Mouse (Mus musculus) frontal cortex, postnatal 25 days (tissue): ENCODE measurements at regions not wholly inside any gene's neighbourhood (a gene's known extent, or its start where the extent isn't known, plus 50 kb on each side); places are given as distances from the start of the nearest gene placed in this dataset.

Source experiments
- DNase-seq, 2 experiments: peaks; one replicate each; pipeline ENCODE4 v3.0.0; 2022; ENCODE audit warnings: low spot score in 2 of 2

GRCm38 (mm10) chr1:3012530-3012929, 1795.2 kb upstream of the Gm37988 start:
- no peak for DNase-seq

- DNase-seq = no peak
These were observed 1744.9 kb upstream of the Gm37988 start for GRCm38 (mm10) chr1:3062759-3063158.

GRCm38 (mm10) chr1:3094375-3094774, 1713.3 kb upstream of the Gm37988 start:
- DNase-seq = no peak

- DNase-seq = no peak
These were observed 1712.8 kb upstream of the Gm37988 start for GRCm38 (mm10) chr1:3094910-3095309.

DNA sequence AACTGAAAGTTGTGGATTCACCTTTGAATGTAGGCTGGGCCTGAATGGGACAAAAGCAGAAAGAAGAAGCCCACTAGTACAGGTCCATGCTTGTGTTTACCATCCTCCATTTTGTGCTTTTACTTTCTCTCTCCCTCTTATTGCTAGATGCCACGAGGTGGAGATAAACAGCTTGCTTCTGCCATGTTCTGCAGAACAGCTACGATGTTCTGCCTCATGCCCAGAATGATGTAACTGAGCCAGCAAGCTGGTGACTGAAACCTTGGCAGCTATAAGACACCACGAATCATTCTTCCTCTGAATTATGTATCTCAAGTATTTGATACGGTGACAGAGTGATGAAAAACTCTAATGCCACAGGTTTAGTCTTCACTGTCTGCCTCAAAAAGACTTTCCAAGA, 1694.1 kb upstream of the Gm37988 start:
- no peak for DNase-seq

DNA sequence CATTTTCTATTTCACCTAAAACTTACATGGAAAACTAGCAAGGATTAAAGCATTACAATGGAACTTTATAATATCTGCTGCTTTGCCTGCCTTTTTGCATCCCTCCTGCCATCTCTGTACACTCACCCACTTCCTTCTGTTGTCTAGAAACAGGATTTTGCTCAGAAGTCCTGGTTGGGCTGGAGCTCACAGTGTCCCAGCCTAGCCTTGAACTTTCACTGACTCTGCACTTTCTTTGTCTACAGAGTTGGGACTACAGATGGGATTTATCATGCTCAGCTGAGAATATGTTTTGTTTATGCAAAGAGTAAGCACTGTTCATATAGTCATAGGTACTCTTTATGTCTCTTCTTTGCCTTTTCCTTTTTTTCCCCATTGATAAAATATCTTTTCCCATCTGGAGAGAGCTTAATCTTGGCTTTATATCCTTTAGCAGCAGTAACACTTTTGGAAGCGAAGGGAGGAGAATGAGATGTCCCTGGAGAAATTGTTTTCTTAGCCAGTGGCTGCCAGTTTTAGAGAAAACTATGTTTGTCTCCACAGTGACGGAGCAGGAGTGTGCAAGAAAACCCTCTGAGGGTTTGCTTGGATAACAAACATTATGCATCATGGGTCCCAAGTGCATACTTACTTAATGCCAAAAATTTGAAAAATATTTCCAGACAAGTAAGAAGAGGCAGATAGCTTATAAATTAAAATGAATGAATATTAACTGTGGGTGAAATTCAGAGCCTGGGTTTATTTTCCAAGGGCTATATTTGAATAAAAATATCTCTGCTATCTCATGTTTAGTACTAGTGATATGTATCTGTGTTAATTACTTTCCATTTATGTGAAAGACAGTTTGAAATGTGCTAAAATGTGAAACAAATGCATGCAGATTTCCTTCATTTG, 1687.9 kb upstream of the Gm37988 start:
- DNase-seq = no peak

- no peak for DNase-seq
These were observed 1687.4 kb upstream of the Gm37988 start for GRCm38 (mm10) chr1:3120392-3120690.

DNA sequence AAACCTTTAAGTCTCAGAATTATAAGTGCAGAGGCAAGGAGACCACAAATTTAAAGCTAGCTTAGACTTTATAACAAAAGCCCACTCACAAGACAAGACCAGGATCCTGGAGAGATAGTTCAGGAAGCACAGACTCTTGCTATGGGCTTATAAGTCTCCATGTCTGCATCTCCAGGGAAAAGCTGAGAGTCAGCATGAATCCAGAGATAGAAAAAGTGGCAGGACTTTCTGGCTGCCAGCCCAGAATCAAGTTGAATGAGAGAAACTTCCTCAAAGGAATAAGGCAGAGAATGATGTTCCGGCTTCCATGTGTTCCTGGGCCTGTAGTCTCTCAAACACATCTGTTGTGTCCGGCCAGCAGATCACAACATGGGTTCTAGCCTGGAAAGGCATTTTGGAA, 1686.4 kb upstream of the Gm37988 start:
- peak in 1 of 2 experiments; percentile 45 for DNase-seq

GRCm38 (mm10) chr1:3121745-3122144, 1685.9 kb upstream of the Gm37988 start:
- DNase-seq = no peak
